Mouse (Mus musculus) limb, embryonic 14.5 days (tissue): ENCODE data around the gene Gse1. TPM values are rescaled to one million over a fixed set of nuclear protein-coding genes. Genes with fewer than 3 reads are reported as not detected.

ENCODE experiments used
- ATAC-seq: fragments of 200-750 bp; cut with Nextera tagmentation; 2 replicates; pipeline ENCODE4 v1.8.0; 2017; ENCODE audit warnings: low read depth, moderate number of reproducible peaks, moderate TSS enrichment; ENCODE audit not compliant: low FRiP score
- DNase-seq: peaks from one replicate; pipeline ENCODE4 v3.0.0-alpha.2; 2015; ENCODE audit warnings: low spot score
- H3K27ac ChIP-seq: fragments of 300-500 bp; sonication (generic); replicated peaks from 2 replicates; pipeline ENCODE4 v1.5.1; 2014; ENCODE audit warnings: low read depth, mild to moderate bottlenecking, low read length, moderate library complexity, mixed read lengths
- H3K27me3 ChIP-seq: fragments of 300-500 bp; sonication (generic); 2 replicates; pipeline ENCODE4 v1.6.1; 2014; ENCODE audit warnings: low read length, mixed read lengths; ENCODE audit not compliant: control insufficient read depth, insufficient read depth
- H3K36me3 ChIP-seq: fragments of 300-500 bp; sonication (generic); 2 replicates; pipeline ENCODE4 v1.6.1; 2014; ENCODE audit warnings: mild to moderate bottlenecking, low read length, moderate library complexity, mixed read lengths; ENCODE audit not compliant: control insufficient read depth, insufficient read depth
- H3K4me1 ChIP-seq: fragments of 300-500 bp; sonication (generic); 2 replicates; pipeline ENCODE4 v1.6.1; 2014; ENCODE audit warnings: antibody characterized with exemption, low read length, mixed read lengths; ENCODE audit not compliant: control insufficient read depth, insufficient read depth
- H3K4me2 ChIP-seq: fragments of 300-500 bp; sonication (generic); replicated peaks from 2 replicates; pipeline ENCODE4 v1.6.1; 2014; ENCODE audit warnings: low read depth, mild to moderate bottlenecking, low read length, moderate library complexity; ENCODE audit not compliant: severe bottlenecking
- H3K4me3 ChIP-seq: fragments of 300-500 bp; sonication (generic); replicated peaks from 2 replicates; pipeline ENCODE4 v1.5.1; 2014; ENCODE audit warnings: low read length
- H3K9ac ChIP-seq: fragments of 300-500 bp; sonication (generic); 2 replicates; pipeline ENCODE4 v1.6.1; 2014; ENCODE audit warnings: mild to moderate bottlenecking, low read depth, low read length, moderate library complexity; ENCODE audit not compliant: severe bottlenecking
- H3K9me3 ChIP-seq: fragments of 300-500 bp; sonication (generic); 2 replicates; pipeline ENCODE4 v1.6.1; 2016; ENCODE audit warnings: low read length; ENCODE audit not compliant: control insufficient read depth
- POLR2A ChIP-seq: fragments of 200-500 bp; IDR thresholded peaks from 2 replicates; pipeline ENCODE4 v1.8.0; 2012; ENCODE audit warnings: inconsistent platforms, mild to moderate bottlenecking, moderate library complexity, borderline replicate concordance; ENCODE audit not compliant: insufficient read depth, insufficient read length; ENCODE audit errors: extremely low read depth
- WGBS: fragments of 180-500 bp; shearing (Covaris S2); extraction: QIAGEN DNeasy Blood & Tissue Kit; methylation state at CpG from one replicate; pipeline ENCODE4 v1.1.7; 2014; 5-methylcytosine and 5-hydroxymethylcytosine counted together
- polyA plus RNA-seq, 2 experiments: library from polyadenylated mRNA; depleted of rRNA in 1 of 2; stranded (reverse) in 1 of 2; unstranded in 1 of 2; fragments of >200 nt; fragmentation: Nextera tagmentation in 1 of 2; extraction: Ambion mirVana in 1 of 2; gene quantifications; 2 replicates each; pipeline versions ENCODE4 v1.2.1 to v1.2.3; 2012 to 2014

Gse1 gene
- polyA plus RNA-seq, 2 experiments, result 10.3 to 32.6 TPM

GRCm38 (mm10) chr8:120510863-120511457 lies 282.7 kb downstream of the Gse1 start:
- Histone ChIP-seq H3K4me2 (no peak overlapping the region), H3K9me3 (no peaks in the 10 kb centered on the region), H3K4me1 (peaks cover 61% of the 10 kb centered on the region), H3K4me3 (no peak overlapping the region), H3K27ac (no peak overlapping the region), H3K9ac (no peak overlapping the region), H3K36me3 (no peaks in the 10 kb centered on the region), H3K27me3 (no peaks in the 10 kb centered on the region)
- TF ChIP-seq POLR2A, result no peak
- DNase-seq (no peak), ATAC-seq (no peak)
- 30% methylated on average over 5 of the region's 5 CpGs for WGBS

DNA sequence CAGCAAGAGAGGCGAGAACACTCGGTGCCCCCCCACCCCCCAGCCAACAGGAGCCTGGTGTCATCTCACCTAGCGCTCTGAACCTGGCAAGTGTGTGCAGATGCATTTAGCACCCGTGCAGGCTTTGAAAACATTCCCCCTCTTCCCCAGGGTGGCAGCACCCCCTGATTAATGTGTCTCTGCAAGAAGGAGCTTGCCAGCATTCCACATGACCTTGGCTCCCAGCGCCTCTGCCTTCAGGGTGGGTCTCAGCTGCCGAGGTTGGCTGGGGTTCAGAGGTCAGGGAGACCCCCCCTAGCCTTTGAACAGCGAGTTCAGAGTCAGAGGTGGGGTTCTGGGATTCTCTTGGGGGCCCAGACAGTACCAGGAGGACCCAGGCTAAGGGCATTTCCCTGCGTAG lies 283.5 kb downstream of the Gse1 start:
- no peak for DNase-seq
- H3K9ac ChIP-seq, result peak overlapping the region; percentile 25; the same call in 1 of the 2 replicates
- no peak overlapping the region for H3K27ac ChIP-seq

DNA sequence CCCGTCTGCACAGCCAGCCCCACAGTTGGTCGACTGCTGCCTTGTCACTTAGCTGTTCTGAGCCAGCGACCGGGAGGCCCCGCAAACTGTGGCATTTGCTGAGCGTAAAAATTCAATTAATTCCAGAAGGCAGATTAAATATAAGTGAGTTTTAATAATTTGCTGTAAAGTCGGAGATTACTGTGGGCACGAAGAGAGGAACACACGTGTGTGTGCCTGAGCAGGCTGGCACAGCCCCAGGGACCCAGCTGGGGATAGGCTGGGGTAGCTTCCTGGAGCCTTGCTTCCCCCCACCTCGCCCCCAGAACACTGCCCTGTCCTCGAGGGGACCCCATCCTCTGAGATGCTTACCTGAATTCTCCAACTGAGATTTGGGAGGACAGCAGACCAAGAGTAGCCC lies 284.1 kb downstream of the Gse1 start:
- DNase-seq, result no peak
- H3K27ac ChIP-seq, result no peak overlapping the region
- H3K9ac ChIP-seq, result no peak overlapping the region
- no peak for TF ChIP-seq POLR2A
- H3K9me3 ChIP-seq, result no peaks in the 10 kb centered on the region
- H3K4me2 ChIP-seq, result no peak overlapping the region
- 19% methylated on average over 11 of the region's 11 CpGs for WGBS
- peaks cover 69% of the 10 kb centered on the region for H3K4me1 ChIP-seq
- no peaks in the 10 kb centered on the region for H3K36me3 ChIP-seq
- no peaks in the 10 kb centered on the region for H3K27me3 ChIP-seq
- no peak for ATAC-seq
- no peak overlapping the region for H3K4me3 ChIP-seq

More for the DNA sequence above, 283.5 kb downstream of the Gse1 start:
- Histone ChIP-seq H3K27me3 (no peaks in the 10 kb centered on the region), H3K4me3 (no peak overlapping the region), H3K36me3 (no peaks in the 10 kb centered on the region), H3K4me2 (no peak overlapping the region), H3K4me1 (peaks cover 63% of the 10 kb centered on the region), H3K9me3 (no peaks in the 10 kb centered on the region)
- WGBS, result 19% methylated on average over 8 of the region's 8 CpGs
- no peak for TF ChIP-seq POLR2A
- no peak for ATAC-seq

GRCm38 (mm10) chr8:120513145-120513544 lies 284.9 kb downstream of the Gse1 start:
- WGBS, result 41% methylated on average over 6 of the region's 6 CpGs
- no peak for TF ChIP-seq POLR2A
- ATAC-seq (no peak), DNase-seq (no peak)
- H3K27ac ChIP-seq, result no peak overlapping the region
- no peak overlapping the region for H3K9ac ChIP-seq
- no peaks in the 10 kb centered on the region for H3K9me3 ChIP-seq
- peaks cover 77% of the 10 kb centered on the region for H3K4me1 ChIP-seq
- no peak overlapping the region for H3K4me2 ChIP-seq
- H3K36me3 ChIP-seq, result no peaks in the 10 kb centered on the region
- no peaks in the 10 kb centered on the region for H3K27me3 ChIP-seq
- no peak overlapping the region for H3K4me3 ChIP-seq

DNA sequence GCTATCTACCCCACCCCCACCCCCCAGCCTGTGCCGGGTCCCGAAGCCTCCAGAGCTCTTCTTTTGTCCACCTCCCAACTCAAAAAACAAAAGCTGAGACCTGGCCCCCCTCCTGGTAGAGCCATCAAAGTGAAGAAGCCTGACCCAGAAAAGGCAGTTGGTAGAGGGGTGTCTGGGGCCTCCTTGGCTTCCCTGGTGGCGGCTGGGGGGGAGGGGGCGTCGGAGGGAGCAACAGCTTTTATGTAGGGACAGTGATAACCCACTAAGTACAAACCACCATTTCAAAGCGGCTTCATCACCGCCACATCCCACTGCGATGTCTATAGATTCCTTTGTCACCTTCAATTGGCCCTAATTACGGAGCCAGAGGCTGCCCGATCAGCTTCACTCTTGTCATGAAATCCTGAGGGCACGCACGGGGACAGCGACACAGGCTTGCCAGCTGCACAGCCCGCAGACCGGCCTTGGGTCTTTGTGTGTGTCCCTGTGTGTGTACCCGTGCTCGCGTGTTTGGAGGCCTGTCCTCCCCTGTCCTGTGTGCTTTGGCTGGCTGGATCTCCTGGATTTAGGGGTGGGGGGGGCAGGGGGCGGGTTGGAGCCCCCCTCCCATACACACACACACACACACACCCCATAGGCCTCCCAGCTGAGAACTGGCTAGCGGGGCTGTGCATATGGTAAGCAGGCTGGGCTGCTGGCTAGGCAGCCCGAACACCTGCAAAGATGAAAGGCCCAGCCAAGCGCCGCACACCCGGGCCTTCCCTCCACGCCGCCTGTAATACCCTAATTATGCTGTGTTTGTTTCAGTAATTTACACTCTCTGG lies 285.6 kb downstream of the Gse1 start:
- Histone ChIP-seq H3K4me3 (no peak overlapping the region), H3K27ac (0 out of 2 replicates have a peak overlapping the region, but pooled peaks have one; percentile 33)

More for the DNA sequence above, 285.6 kb downstream of the Gse1 start:
- no peak for TF ChIP-seq POLR2A
- no peak for DNase-seq
- 14% methylated on average over 26 of the region's 26 CpGs for WGBS
- Histone ChIP-seq H3K27me3 (no peaks in the 10 kb centered on the region), H3K9ac (no peak overlapping the region), H3K36me3 (no peaks in the 10 kb centered on the region), H3K9me3 (no peaks in the 10 kb centered on the region), H3K4me2 (peak overlapping the region; percentile 13; the same call in 1 of the 2 replicates), H3K4me1 (peaks cover 79% of the 10 kb centered on the region)
- ATAC-seq, result 0 out of 2 replicates have a peak, but pooled peaks have one; percentile 27
